Mouse (Mus musculus): ENCODE results near the gene Uba6.

Gene Uba6

DNA sequence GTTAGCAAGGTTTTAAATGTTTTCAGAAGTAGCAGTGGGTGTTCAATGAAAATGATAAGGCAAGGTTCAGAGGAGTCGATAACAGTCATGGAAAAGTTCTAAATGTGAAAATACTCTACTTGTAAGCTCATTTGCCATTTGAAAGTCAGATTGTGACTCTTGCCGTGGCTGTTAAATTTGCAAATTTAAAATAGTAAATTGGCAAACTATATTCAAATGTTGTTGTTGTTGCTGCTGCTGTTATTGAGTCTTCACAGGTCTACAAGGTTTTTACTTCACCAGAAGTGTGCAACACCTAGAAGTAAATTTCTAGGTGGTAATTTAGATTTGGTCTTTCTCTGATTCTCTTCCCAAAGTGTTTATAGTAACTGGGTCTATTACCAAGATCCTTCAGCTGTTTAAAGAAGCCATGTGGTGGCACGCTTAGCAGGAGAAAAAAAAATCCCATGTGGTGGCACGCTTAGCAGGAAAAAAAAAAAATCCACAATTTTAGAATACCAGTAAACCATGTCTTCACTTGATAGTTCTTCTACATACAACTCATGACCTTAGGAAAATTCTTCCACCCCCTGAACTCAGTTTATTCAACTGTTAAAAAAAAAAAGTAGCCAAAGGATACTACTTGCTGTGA lies 99.7 kb downstream of the Uba6 start:
- DNase-seq (ENCODE audit: low spot score), result no peak

DNA sequence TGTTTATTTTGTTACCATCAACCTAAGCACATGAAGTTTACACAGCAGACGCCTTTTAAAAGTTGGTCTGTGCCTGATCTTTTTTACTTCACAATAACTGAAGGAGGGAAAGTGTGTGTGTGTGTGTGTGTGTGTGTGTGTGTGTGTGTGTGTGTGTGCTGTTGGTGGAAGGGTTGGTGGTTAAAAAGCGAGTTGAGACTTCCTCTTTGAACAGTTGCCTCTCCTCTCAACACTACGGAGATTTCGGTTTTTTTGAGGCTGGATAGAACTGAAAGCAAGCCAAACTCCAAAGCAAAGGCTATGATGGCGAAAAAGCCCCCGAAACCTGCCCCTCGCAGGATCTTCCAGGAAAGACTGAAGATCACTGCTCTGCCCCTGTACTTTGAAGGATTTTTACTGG lies 101.1 kb downstream of the Uba6 start, which contains the start of gene Stap1:
Gene Stap1 (plus strand): TSS at position 209 of the 400 bp plus-strand sequence.
- DNase-seq (ENCODE audit: low spot score), result no peak

DNA sequence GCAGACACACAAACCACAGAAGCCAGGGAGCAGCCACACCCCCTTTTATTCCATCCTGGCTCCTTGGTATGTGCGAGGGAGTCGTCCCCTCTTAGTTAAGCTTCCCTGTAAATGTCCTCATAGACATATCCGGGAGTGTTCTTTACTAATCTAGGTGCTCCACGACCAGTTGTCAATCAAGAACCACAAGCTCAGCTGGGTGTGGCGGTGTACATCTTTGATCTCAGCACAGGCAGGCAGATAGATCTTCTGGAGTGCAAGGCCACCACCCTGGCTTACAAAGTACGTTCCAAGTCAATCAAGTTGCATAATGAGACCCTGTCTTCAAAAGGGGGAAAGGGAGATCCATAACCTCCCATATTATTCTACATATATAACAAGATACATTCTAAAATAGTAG lies 103.5 kb downstream of the Uba6 start:
- DNase-seq (ENCODE audit: low spot score), result no peak

DNA sequence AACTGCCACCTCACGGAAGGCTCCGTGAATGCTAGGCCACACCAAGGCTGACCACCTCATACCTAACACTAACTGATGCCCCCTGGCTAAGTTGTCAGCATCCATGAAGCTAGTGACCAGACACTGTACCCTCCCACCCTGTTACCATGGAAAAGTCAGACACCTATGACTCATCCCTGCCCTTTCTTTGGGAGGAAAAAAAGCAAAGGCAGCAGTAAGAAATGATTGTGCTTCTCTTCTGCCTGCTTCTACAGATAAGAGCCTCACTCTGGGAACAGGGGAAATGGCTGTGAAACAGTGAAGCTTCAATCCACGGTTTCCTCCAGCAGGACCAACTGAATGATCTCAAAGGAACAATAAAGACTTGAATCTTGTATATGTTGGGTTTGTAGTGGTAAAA lies 104.2 kb downstream of the Uba6 start:
- no peak for DNase-seq (ENCODE audit: low spot score)

DNA sequence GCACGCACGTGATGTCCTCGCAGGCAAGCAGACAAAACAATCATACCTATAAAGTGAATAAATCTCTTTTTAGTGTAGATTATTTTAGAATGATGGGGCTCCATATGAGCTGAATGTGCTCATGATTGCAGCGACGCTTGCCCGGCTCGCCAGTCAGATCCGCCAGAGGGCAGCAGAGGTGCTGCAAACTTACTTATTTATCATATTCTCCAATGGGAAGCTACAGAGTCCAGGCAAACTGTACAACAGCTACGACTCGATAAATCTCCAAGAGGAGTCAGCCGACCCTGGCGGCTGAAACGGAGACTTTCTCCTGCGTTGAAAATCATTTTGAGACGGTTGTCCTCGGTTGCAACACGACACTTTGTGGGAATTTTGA lies 106.1 kb downstream of the Uba6 start:
- peak; percentile 87 for DNase-seq (ENCODE audit: low spot score)

DNA sequence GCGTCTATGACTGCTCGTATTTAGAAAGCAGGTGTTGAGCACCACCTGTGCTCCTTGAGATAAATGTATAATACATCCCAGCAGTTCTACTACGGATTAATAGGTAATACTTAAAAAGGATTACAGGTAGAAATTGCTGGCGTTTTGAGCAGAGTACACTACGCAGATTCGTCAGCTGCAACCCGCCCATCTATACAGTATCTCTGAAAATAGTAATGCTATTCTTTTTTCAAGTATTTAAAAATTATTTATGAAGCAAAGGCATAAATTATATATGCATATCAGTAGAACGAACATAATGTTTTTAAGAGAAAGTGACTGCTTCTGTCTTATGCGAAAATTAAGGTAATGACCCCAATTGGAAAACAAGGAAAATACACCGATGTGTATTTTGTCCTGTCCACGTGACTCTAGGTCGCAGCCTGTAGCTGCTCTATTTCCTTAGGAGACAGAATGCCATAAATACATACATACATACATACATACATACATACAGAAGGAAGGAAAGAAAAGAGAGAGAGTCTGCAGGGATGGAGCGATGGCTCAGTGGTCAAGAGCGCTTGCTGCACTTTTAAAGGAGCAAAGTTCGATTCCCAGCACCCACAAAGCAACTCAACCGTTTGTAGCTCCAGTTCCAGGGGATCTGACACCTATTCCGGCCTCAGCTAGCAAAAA lies 106.6 kb downstream of the Uba6 start:
- peak; percentile 7 for DNase-seq (ENCODE audit: low spot score)

DNA sequence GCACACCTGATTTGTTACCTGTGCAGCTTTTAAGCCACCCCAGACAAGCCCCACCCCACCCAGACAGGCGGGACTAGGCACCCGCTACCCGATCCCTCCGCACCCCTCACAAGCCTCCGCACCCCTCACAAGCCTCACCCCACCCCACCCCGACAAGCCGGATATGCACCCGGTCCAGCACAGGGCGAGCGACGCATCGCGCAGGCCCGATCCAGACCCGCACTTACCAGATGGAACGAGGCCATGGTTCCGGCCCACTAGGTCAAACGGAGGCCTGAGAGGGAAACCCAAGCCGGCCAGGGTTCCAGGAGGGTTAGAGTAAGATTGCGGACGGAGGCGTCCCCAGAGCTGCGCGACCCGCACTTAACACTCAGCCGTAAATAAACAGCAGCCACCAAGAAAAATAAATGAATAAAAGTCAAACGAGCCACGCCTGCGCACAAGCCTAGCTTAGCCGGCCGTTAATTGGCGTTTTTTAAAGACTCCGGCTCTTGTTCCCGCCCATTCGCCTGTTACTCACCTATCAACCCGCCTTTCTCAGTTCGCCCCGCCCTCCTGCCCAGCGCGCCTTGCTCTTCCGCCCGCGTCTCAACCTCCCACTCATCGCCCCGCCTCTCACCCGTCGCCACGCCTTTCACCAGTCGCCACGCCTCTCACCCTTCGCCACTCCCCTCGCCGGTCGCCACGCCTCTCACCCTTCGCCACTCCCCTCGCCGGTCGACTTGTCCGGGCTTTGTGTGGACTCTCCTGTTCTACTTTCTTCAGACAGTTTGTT lies 107.3 kb downstream of the Uba6 start, which contains the start of gene Cenpc1:
Gene Cenpc1 (minus strand): TSS at position 483 of the 775 bp plus-strand sequence.
- DNase-seq (ENCODE audit: low spot score), result peak; percentile 99

DNA sequence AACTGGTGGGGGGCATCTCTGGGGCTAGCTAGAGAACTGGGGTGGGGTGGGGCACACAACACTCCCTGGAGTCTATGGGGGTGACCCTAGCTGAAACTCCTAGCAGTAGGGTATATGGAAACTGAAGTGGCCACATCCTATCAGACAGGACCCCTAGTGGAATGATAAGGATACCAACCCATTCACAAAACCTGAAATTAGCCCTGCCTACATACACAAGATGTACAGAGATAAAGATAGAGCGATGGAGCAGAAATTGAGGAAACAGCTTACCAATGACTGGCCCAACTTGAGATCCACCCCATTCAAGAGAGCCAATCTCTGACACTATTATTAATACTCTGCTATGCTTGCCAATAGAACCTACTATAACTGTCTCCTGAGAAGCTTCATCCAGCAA lies 109.1 kb downstream of the Uba6 start:
- DNase-seq (ENCODE audit: low spot score), result no peak

All from urinary bladder, postnatal 14 days (tissue).